Mouse (Mus musculus) forebrain, embryonic 14.5 days (tissue): Measurements from ENCODE around the gene Abcg1. TPM values are rescaled to one million over a fixed set of nuclear protein-coding genes. Genes with fewer than 3 reads are reported as not detected.

Source experiments
- ATAC-seq: fragments of 200-750 bp; cut with Nextera tagmentation; 2 replicates; pipeline ENCODE4 v1.8.0; 2017; ENCODE audit warnings: mild to moderate bottlenecking, moderate library complexity
- DNase-seq: peaks from one replicate; pipeline ENCODE4 v3.0.0-alpha.2; 2015; ENCODE audit warnings: low spot score
- H3K27ac ChIP-seq: fragments of 300-500 bp; sonication (generic); 2 replicates; pipeline ENCODE4 v1.5.1; 2014; ENCODE audit warnings: low read depth, mild to moderate bottlenecking, control low read depth, low read length, moderate library complexity
- H3K27me3 ChIP-seq: fragments of 300-500 bp; sonication (generic); replicated peaks from 2 replicates; pipeline ENCODE4 v1.6.1; 2014; ENCODE audit warnings: low read length, control low read depth, mixed read lengths; ENCODE audit not compliant: control insufficient read depth, insufficient read depth
- H3K36me3 ChIP-seq: fragments of 300-500 bp; sonication (generic); 2 replicates; pipeline ENCODE4 v1.6.1; 2014; ENCODE audit warnings: low read length, control low read depth; ENCODE audit not compliant: control insufficient read depth, insufficient read depth
- H3K4me1 ChIP-seq: fragments of 300-500 bp; sonication (generic); 2 replicates; pipeline ENCODE4 v1.6.1; 2014; ENCODE audit warnings: antibody characterized with exemption, low read length, control low read depth; ENCODE audit not compliant: control insufficient read depth, insufficient read depth
- H3K4me2 ChIP-seq: fragments of 300-500 bp; sonication (generic); 2 replicates; pipeline ENCODE4 v1.6.1; 2014; ENCODE audit warnings: mild to moderate bottlenecking, control low read depth, low read length
- H3K4me3 ChIP-seq: fragments of 300-500 bp; sonication (generic); 2 replicates; pipeline ENCODE4 v1.5.1; 2014; ENCODE audit warnings: low read depth, low read length, control low read depth
- H3K9ac ChIP-seq: fragments of 300-500 bp; sonication (generic); 2 replicates; pipeline ENCODE4 v1.6.1; 2014; ENCODE audit warnings: mild to moderate bottlenecking, low read length, control low read depth, moderate library complexity
- H3K9me3 ChIP-seq: fragments of 300-500 bp; sonication (generic); replicated peaks from 2 replicates; pipeline ENCODE4 v1.6.1; 2016; ENCODE audit warnings: low read length, control low read depth, mixed read lengths; ENCODE audit not compliant: control insufficient read depth
- WGBS: fragments of 180-500 bp; shearing (Covaris S2); extraction: QIAGEN DNeasy Blood & Tissue Kit; methylation state at CpG from one replicate; pipeline ENCODE4 v1.1.7; 2014; 5-methylcytosine and 5-hydroxymethylcytosine counted together
- polyA plus RNA-seq: library from polyadenylated mRNA; unstranded; fragments of >200 nt; fragmentation: Nextera tagmentation; extraction: Ambion mirVana; gene quantifications from 2 replicates; pipeline ENCODE4 v1.2.1, GENCODE M21; 2014

The Abcg1 gene
- polyA plus RNA-seq, 1 experiment from 2014 or later, result 16.8 TPM

GRCm38 (mm10) chr17:31160291-31160690 is 102.8 kb downstream of the Abcg1 start:
- Histone ChIP-seq H3K9me3 (no peaks in the 10 kb centered on the region), H3K4me2 (no peak overlapping the region), H3K36me3 (no peaks in the 10 kb centered on the region), H3K9ac (no peak overlapping the region), H3K27ac (no peak overlapping the region), H3K27me3 (no peaks in the 10 kb centered on the region), H3K4me1 (no peaks in the 10 kb centered on the region), H3K4me3 (no peak overlapping the region)
- WGBS, result 64% methylated on average over 4 of the region's 4 CpGs
- ATAC-seq (no peak), DNase-seq (no peak)

- Histone ChIP-seq H3K27ac (no peak overlapping the region), H3K4me3 (no peak overlapping the region), H3K9ac (no peak overlapping the region), H3K4me1 (no peaks in the 10 kb centered on the region), H3K36me3 (no peaks in the 10 kb centered on the region), H3K9me3 (no peaks in the 10 kb centered on the region), H3K4me2 (no peak overlapping the region), H3K27me3 (no peaks in the 10 kb centered on the region)
- no peak for DNase-seq
- ATAC-seq, result no peak
- 92% methylated on average over 12 of the region's 12 CpGs for WGBS
Measured at GRCm38 (mm10) chr17:31162607-31163006, 105.1 kb downstream of the Abcg1 start.

GRCm38 (mm10) chr17:31163821-31164220 is 106.3 kb downstream of the Abcg1 start:
- Histone ChIP-seq H3K36me3 (no peaks in the 10 kb centered on the region), H3K9me3 (no peaks in the 10 kb centered on the region), H3K4me1 (no peaks in the 10 kb centered on the region), H3K9ac (no peak overlapping the region), H3K4me2 (no peak overlapping the region), H3K27ac (no peak overlapping the region), H3K4me3 (no peak overlapping the region), H3K27me3 (no peaks in the 10 kb centered on the region)
- DNase-seq, result no peak
- no peak for ATAC-seq
- 87% methylated on average over 2 of the region's 2 CpGs for WGBS

- no peaks in the 10 kb centered on the region for H3K27me3 ChIP-seq
Measured at GRCm38 (mm10) chr17:31165127-31165526, 107.7 kb downstream of the Abcg1 start, which contains the start of gene Tff1. Gene Tff1 (minus strand): TSS chr17:31165277.

More at GRCm38 (mm10) chr17:31165127-31165526, 107.7 kb downstream of the Abcg1 start, which contains the start of gene Tff1:
- no peak within 1 kb of the TSS for H3K4me3 ChIP-seq
- no peak within 1 kb of the TSS for H3K4me2 ChIP-seq
- DNase-seq (no peak), ATAC-seq (no peak)
- no peaks in the 10 kb centered on the region for H3K36me3 ChIP-seq
- 88% methylated on average over 6 of the region's 6 CpGs for WGBS
- no peak within 1 kb of the TSS for H3K27ac ChIP-seq
- H3K9ac ChIP-seq, result no peak within 1 kb of the TSS
- H3K4me1 ChIP-seq, result no peaks in the 10 kb centered on the region
- H3K9me3 ChIP-seq, result no peaks in the 10 kb centered on the region

Other genes starting within 250 kb of the Abcg1 start
- 0.05 and 0.20 TPM in 2 replicates for gene Glp1r, start 155.9 kb upstream of the Abcg1 start, polyA plus RNA-seq
- 0.04 TPM in 1 of 2 replicates, not detected in the other for gene Umodl1, start 103.0 kb upstream of the Abcg1 start, polyA plus RNA-seq
- gene Tff3, start 72.0 kb downstream of the Abcg1 start, polyA plus RNA-seq, result 0.51 and 1.6 TPM in 2 replicates
- gene Tff2, start 86.6 kb downstream of the Abcg1 start, polyA plus RNA-seq, result not detected in 2 replicates
- not detected in 2 replicates for gene Tff1, start 107.6 kb downstream of the Abcg1 start, polyA plus RNA-seq
- gene Tmprss3, start 141.3 kb downstream of the Abcg1 start, polyA plus RNA-seq, result not detected in 2 replicates
- gene Ubash3a, start 150.2 kb downstream of the Abcg1 start, polyA plus RNA-seq, result not detected in 2 replicates
- 2.9 and 3.6 TPM in 2 replicates for gene Rsph1, start 219.7 kb downstream of the Abcg1 start, polyA plus RNA-seq
- gene Slc37a1, start 229.1 kb downstream of the Abcg1 start, polyA plus RNA-seq, result 6.9 and 7.9 TPM in 2 replicates